Mouse (Mus musculus) testis, adult 2 months (tissue): ENCODE results near the gene 4933402N22Rik. TPM values are rescaled to one million over a fixed set of nuclear protein-coding genes. Genes with fewer than 3 reads are reported as not detected.
"Not testable (repeated sequence)": the region's sequence is repeated elsewhere in the genome, so short reads cannot be mapped to it uniquely, and the experiment has no call there.

Experiments used
- H3K27ac ChIP-seq: fragments of 200-500 bp; 2 replicates; pipeline ENCODE4 v1.5.1; 2012; ENCODE audit warnings: low read depth, low read length; ENCODE audit not compliant: control insufficient read depth, insufficient read depth
- H3K27me3 ChIP-seq: fragments of 200-500 bp; 2 replicates; pipeline ENCODE4 v1.6.1; 2012; ENCODE audit warnings: mild to moderate bottlenecking, low read length, moderate library complexity; ENCODE audit not compliant: control insufficient read depth, insufficient read depth
- H3K36me3 ChIP-seq: fragments of 200-500 bp; 2 replicates; pipeline ENCODE4 v1.6.1; 2012; ENCODE audit warnings: mild to moderate bottlenecking, low read length; ENCODE audit not compliant: control insufficient read depth, insufficient read depth
- H3K4me1 ChIP-seq: fragments of 200-500 bp; 2 replicates; pipeline ENCODE4 v1.6.1; 2012; ENCODE audit warnings: low read length; ENCODE audit not compliant: control insufficient read depth, insufficient read depth
- H3K4me3 ChIP-seq: fragments of 200-500 bp; 2 replicates; pipeline ENCODE4 v1.5.1; 2012; ENCODE audit warnings: low read depth, mild to moderate bottlenecking, low read length, moderate library complexity, mixed read lengths; ENCODE audit not compliant: control insufficient read depth
- polyA plus RNA-seq: library from polyadenylated mRNA; depleted of rRNA; stranded (reverse); fragments of >200 nt; gene quantifications from 2 replicates; pipeline ENCODE4 v1.2.3, GENCODE M21; 2012; rRNA removed

Gene 4933402N22Rik
- polyA plus RNA-seq = 19.9 and 23.6 TPM in 2 replicates

GRCm38 (mm10) chr5:11917743-11918142 lies at the start of gene 4933402N22Rik:
Gene 4933402N22Rik, plus strand, starts transcription at chr5:11918043.
- H3K27ac ChIP-seq, H3K27me3 ChIP-seq, H3K36me3 ChIP-seq, H3K4me1 ChIP-seq: not testable (repeated sequence)
- peak within 1 kb of the TSS; percentile 31; the same call in 1 of the 2 replicates for H3K4me3 ChIP-seq

GRCm38 (mm10) chr5:11923790-11924189 lies 5.9 kb downstream of the 4933402N22Rik start:
- not testable (repeated sequence) for H3K27me3 ChIP-seq, H3K4me3 ChIP-seq, H3K4me1 ChIP-seq, H3K27ac ChIP-seq, H3K36me3 ChIP-seq

Other genes with a start within 250 kb of the 4933402N22Rik start
- 20.2 and 24.2 TPM in 2 replicates for gene Gm8922, start 236.1 kb upstream of the 4933402N22Rik start, polyA plus RNA-seq
- gene Gm8926, start 147.5 kb upstream of the 4933402N22Rik start, polyA plus RNA-seq = 17.2 and 20.9 TPM in 2 replicates
- gene Gm6465, start 72.5 kb upstream of the 4933402N22Rik start, polyA plus RNA-seq = 13.2 and 20.5 TPM in 2 replicates